Mouse (Mus musculus) MEL (cell line): ENCODE measurements around the gene Gk2. TPM values are rescaled to one million over a fixed set of nuclear protein-coding genes. Genes with fewer than 3 reads are reported as not detected.

ENCODE experiments used
- DNase-seq: peaks from one replicate; pipeline ENCODE4 v3.0.0; 2011; ENCODE audit warnings: low read depth, low spot score
- H3K27ac ChIP-seq: 2 replicates; pipeline ENCODE4 v1.5.1; 2012; ENCODE audit warnings: low read depth, mild to moderate bottlenecking, control low read depth, low read length, moderate library complexity; ENCODE audit not compliant: control insufficient read depth
- H3K27me3 ChIP-seq, 2 experiments: fragments of 150-350 bp in 1 of 2; sonication (generic) in 1 of 2; 2 replicates each; pipeline ENCODE4 v1.6.1; 2012; ENCODE audit warnings: low read length in 2 of 2, mild to moderate bottlenecking in 2 of 2, improper control_type of control experiment in 1 of 2, moderate library complexity in 1 of 2; ENCODE audit not compliant: insufficient read depth in 2 of 2, control insufficient read depth in 1 of 2
- H3K36me3 ChIP-seq, 2 experiments: 2 replicates each; pipeline ENCODE4 v1.6.1; 2012 to 2014; ENCODE audit warnings: low read length in 2 of 2, improper control_type of control experiment in 1 of 2, inconsistent platforms in 1 of 2, mild to moderate bottlenecking in 1 of 2; ENCODE audit not compliant: insufficient read depth in 2 of 2, control insufficient read depth in 1 of 2
- H3K4me1 ChIP-seq, 2 experiments: fragments of 150-350 bp in 1 of 2; sonication (generic) in 1 of 2; 2 replicates each; pipeline ENCODE4 v1.6.1; 2012; ENCODE audit warnings: low read length in 2 of 2, improper control_type of control experiment in 1 of 2, mild to moderate bottlenecking in 1 of 2; ENCODE audit not compliant: insufficient read depth in 2 of 2, control insufficient read depth in 1 of 2
- H3K4me3 ChIP-seq, 2 experiments: fragments of 150-350 bp in 1 of 2; sonication (generic) in 1 of 2; 2 replicates each; pipeline ENCODE4 v1.5.1; 2012; ENCODE audit warnings: low read depth in 2 of 2, low read length in 2 of 2, mild to moderate bottlenecking in 2 of 2, moderate library complexity in 2 of 2, control low read depth in 1 of 2, improper control_type of control experiment in 1 of 2; ENCODE audit not compliant: control insufficient read depth in 1 of 2, insufficient read depth in 1 of 2
- H3K79me2 ChIP-seq: 2 replicates; pipeline ENCODE4 v1.6.1; 2012; ENCODE audit warnings: mild to moderate bottlenecking, low read length, moderate library complexity; ENCODE audit not compliant: control insufficient read depth, poor library complexity, insufficient read depth
- H3K9ac ChIP-seq: 2 replicates; pipeline ENCODE4 v1.6.1; 2012; ENCODE audit warnings: low read depth, mild to moderate bottlenecking, control low read depth, low read length, moderate library complexity; ENCODE audit not compliant: control insufficient read depth, poor library complexity, severe bottlenecking
- H3K9me3 ChIP-seq: fragments of 150-350 bp; sonication (generic); replicated peaks from 2 replicates; pipeline ENCODE4 v1.6.1; 2012; ENCODE audit warnings: mild to moderate bottlenecking, low read length, improper control_type of control experiment, moderate library complexity; ENCODE audit not compliant: insufficient read depth
- CHD2 ChIP-seq: IDR thresholded peaks from 2 replicates; pipeline ENCODE4 v1.6.1; 2011; ENCODE audit warnings: low read length, improper control_type of control experiment
- E2F4 ChIP-seq: IDR thresholded peaks from 2 replicates; pipeline ENCODE4 v1.6.1; 2011; ENCODE audit warnings: low read depth, low read length, improper control_type of control experiment, borderline replicate concordance
- ELF1 ChIP-seq: IDR thresholded peaks from 2 replicates; pipeline ENCODE4 v1.6.1; 2014; ENCODE audit warnings: low read depth, mild to moderate bottlenecking, inconsistent platforms, low read length, improper control_type of control experiment, moderate library complexity
- EP300 ChIP-seq, 2 experiments: IDR thresholded peaks; 2 replicates each; pipeline ENCODE4 v1.6.1; 2011; ENCODE audit warnings: improper control_type of control experiment in 2 of 2, low read length in 2 of 2, low read depth in 1 of 2, mild to moderate bottlenecking in 1 of 2
- ETS1 ChIP-seq: IDR thresholded peaks from 2 replicates; pipeline ENCODE4 v1.6.1; 2012; ENCODE audit warnings: low read depth, mild to moderate bottlenecking, inconsistent platforms, low read length, improper control_type of control experiment, moderate library complexity
- GABPA ChIP-seq: IDR thresholded peaks from 2 replicates; pipeline ENCODE4 v1.6.1; 2012; ENCODE audit warnings: low read depth, mild to moderate bottlenecking, inconsistent platforms, low read length, improper control_type of control experiment, moderate library complexity
- GATA1 ChIP-seq: IDR thresholded peaks from 2 replicates; pipeline ENCODE4 v1.6.1; 2011; ENCODE audit warnings: low read depth, low read length, improper control_type of control experiment
- MYB ChIP-seq: IDR thresholded peaks from 2 replicates; pipeline ENCODE4 v1.6.1; 2011; ENCODE audit warnings: mild to moderate bottlenecking, low read depth, low read length, improper control_type of control experiment
- NELFE ChIP-seq: IDR thresholded peaks from 2 replicates; pipeline ENCODE4 v1.6.1; 2011; ENCODE audit warnings: low read depth, low read length, improper control_type of control experiment
- NRF1 ChIP-seq: IDR thresholded peaks from 2 replicates; pipeline ENCODE4 v1.6.1; 2014; ENCODE audit warnings: low read depth, mild to moderate bottlenecking, inconsistent platforms, low read length, improper control_type of control experiment, moderate library complexity; ENCODE audit not compliant: poor library complexity, insufficient read depth, severe bottlenecking
- POLR2A ChIP-seq, 2 experiments: IDR thresholded peaks; 2 replicates each; pipeline ENCODE4 v1.6.1; 2011 to 2012; ENCODE audit warnings: low read length in 2 of 2, mild to moderate bottlenecking in 2 of 2, control low read depth in 1 of 2, improper control_type of control experiment in 1 of 2, low read depth in 1 of 2, moderate library complexity in 1 of 2; ENCODE audit not compliant: control insufficient read depth in 1 of 2, insufficient read depth in 1 of 2, poor library complexity in 1 of 2
- POLR2AphosphoS2 ChIP-seq: IDR thresholded peaks from 2 replicates; pipeline ENCODE4 v1.6.1; 2011; ENCODE audit warnings: low read length, improper control_type of control experiment
- RAD21 ChIP-seq: IDR thresholded peaks from 2 replicates; pipeline ENCODE4 v1.6.1; 2011; ENCODE audit warnings: mild to moderate bottlenecking, low read depth, low read length, improper control_type of control experiment
- SMC3 ChIP-seq: IDR thresholded peaks from 2 replicates; pipeline ENCODE4 v1.6.1; 2011; ENCODE audit warnings: low read depth, low read length, improper control_type of control experiment
- TAL1 ChIP-seq: IDR thresholded peaks from 2 replicates; pipeline ENCODE4 v1.6.1; 2012; ENCODE audit warnings: mild to moderate bottlenecking, inconsistent platforms, low read length, moderate library complexity, mixed read lengths
- TBP ChIP-seq: IDR thresholded peaks from 2 replicates; pipeline ENCODE4 v1.8.0; 2011; ENCODE audit warnings: low read depth, low read length, improper control_type of control experiment
- TCF12 ChIP-seq: IDR thresholded peaks from 2 replicates; pipeline ENCODE4 v1.6.1; 2014; ENCODE audit warnings: low read depth, mild to moderate bottlenecking, inconsistent platforms, low read length, improper control_type of control experiment, moderate library complexity
- USF1 ChIP-seq: IDR thresholded peaks from 2 replicates; pipeline ENCODE4 v1.6.1; 2014; ENCODE audit warnings: low read depth, mild to moderate bottlenecking, inconsistent platforms, low read length, improper control_type of control experiment, moderate library complexity
- ZC3H11A ChIP-seq: IDR thresholded peaks from 2 replicates; pipeline ENCODE4 v1.6.1; 2012; ENCODE audit warnings: low read depth, mild to moderate bottlenecking, inconsistent platforms, low read length, improper control_type of control experiment
- ZMIZ1 ChIP-seq: IDR thresholded peaks from 2 replicates; pipeline ENCODE4 v1.6.1; 2012; ENCODE audit warnings: low read depth, mild to moderate bottlenecking, inconsistent platforms, low read length, improper control_type of control experiment, moderate library complexity
- polyA plus RNA-seq, 2 experiments: library from polyadenylated mRNA; stranded (reverse) in 1 of 2; unstranded in 1 of 2; fragments of >175 nt in 1 of 2; fragments of >200 nt in 1 of 2; gene quantifications; 2 replicates each; pipeline versions ENCODE4 v1.2.1 to v1.2.4; 2012; ENCODE audit warnings: low replicate concordance in 2 of 2, low read depth in 1 of 2; ENCODE audit not compliant: insufficient read length in 2 of 2, insufficient read depth in 1 of 2, missing spikeins in 1 of 2
- total RNA-seq: library from RNA; depleted of rRNA; stranded (reverse); fragments of 300-350 nt; gene quantifications from 2 replicates; pipeline ENCODE4 v1.2.3, GENCODE M21; 2012

Gene Gk2
- total and polyA plus RNA-seq, 3 experiments: not detected

- Histone ChIP-seq H3K36me3 (no peaks in the 10 kb centered on the region), H3K27ac (no peak overlapping the region), H3K79me2 (no peaks in the 10 kb centered on the region), H3K9me3 (no peaks in the 10 kb centered on the region), H3K27me3 (no peaks in the 10 kb centered on the region), H3K4me3 (no peak overlapping the region), H3K4me1 (no peaks in the 10 kb centered on the region), H3K9ac (no peak overlapping the region)
- no peak for TF ChIP-seq SMC3
- no peak for TF ChIP-seq GABPA
- TF ChIP-seq ELF1: no peak
- no peak for TF ChIP-seq TAL1
- TF ChIP-seq GATA1: no peak
- TF ChIP-seq ZC3H11A: no peak
- no peak for TF ChIP-seq E2F4
- TF ChIP-seq NRF1: no peak
- no peak for TF ChIP-seq NELFE
- no peak for TF ChIP-seq CHD2
- no peak for TF ChIP-seq USF1
- no peak for TF ChIP-seq POLR2AphosphoS2
- TF ChIP-seq TBP: no peak
- no peak for TF ChIP-seq ETS1
- no peak for TF ChIP-seq ZMIZ1
- no peak for TF ChIP-seq RAD21
- TF ChIP-seq EP300 (IDR thresholded peaks at IDR 0.05; ENCODE audit: low read depth in 1 of 2, low read length in 2 of 2): no peak
- TF ChIP-seq POLR2A (IDR thresholded peaks at IDR 0.05; ENCODE audit: control insufficient read depth in 1 of 2, insufficient read depth in 1 of 2, low read depth in 1 of 2, low read length in 2 of 2, poor library complexity in 1 of 2): no peak
- DNase-seq: no peak
These were observed 10.4 kb upstream of the Gk2 start for GRCm38 (mm10) chr5:97467246-97467645.

DNA sequence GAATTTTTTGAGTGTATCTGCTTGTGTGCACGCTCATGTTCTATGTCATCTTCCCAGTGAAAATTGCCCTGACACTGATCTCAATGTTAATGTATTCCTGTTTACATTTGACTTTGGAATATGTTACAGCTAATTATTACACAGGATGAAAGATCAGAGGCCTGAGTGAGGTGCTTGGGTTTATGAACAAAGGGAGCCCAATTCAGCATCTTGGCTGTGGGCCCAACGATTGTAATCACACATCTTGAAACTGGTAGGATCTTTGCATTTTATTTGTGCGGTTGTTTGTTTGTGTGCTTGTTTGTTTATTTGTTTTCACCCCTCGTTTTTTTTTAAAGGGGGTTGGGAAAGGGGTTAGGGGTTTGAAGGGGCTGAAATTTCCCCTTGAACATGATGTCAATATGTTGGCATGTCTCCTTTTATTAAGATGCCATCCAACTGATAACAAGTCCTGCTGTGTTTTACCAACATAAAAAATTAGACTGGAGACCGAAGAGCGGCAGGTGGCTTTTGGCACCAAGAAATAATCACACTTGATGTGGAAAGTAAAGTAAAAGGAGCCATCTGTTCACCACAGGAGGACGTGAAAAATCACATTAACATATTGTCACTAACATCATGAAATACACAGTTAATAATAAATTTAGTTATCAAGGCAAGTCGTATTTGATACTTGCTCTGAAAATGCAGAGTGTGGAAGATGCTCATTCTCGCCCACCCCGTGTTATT is 9.8 kb upstream of the Gk2 start:
- TF ChIP-seq MYB (no peak), TCF12 (no peak)
- no peak for DNase-seq
- Histone ChIP-seq H3K36me3 (no peaks in the 10 kb centered on the region), H3K27ac (no peak overlapping the region), H3K9me3 (no peaks in the 10 kb centered on the region), H3K4me3 (no peak overlapping the region), H3K4me1 (no peaks in the 10 kb centered on the region), H3K27me3 (no peaks in the 10 kb centered on the region), H3K9ac (no peak overlapping the region), H3K79me2 (no peaks in the 10 kb centered on the region)
